Mouse (Mus musculus) telencephalon, adult 2 months (tissue): ENCODE results near the gene Abhd10.
A peak's percentile ranks its signal among the peaks of the same experiment; 100 is the strongest.

ENCODE experiments used
- DNase-seq: peaks from one replicate; pipeline ENCODE4 v3.0.0-alpha.2; 2011; ENCODE audit warnings: low read depth, low spot score

Abhd10 gene

DNA sequence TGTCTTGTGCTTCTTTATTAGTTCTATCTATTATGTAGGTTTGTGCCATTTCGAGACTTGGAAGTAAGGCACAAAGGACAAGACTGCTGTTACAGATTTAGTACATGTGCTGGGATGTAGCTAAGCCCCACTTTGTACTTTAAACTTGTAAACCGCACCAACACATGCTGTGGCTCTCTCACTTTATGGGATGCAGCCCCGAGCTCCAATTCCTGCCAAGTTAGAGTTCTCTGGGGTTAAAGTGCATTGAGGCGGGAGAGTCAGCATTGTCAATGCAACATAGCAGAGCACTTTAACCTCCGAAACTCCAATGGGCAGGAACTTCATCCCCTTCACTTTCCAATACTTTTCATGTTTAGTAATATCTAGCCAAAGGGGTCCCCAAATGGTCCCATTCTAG is 13.6 kb downstream of the Abhd10 start:
- DNase-seq, result no peak

DNA sequence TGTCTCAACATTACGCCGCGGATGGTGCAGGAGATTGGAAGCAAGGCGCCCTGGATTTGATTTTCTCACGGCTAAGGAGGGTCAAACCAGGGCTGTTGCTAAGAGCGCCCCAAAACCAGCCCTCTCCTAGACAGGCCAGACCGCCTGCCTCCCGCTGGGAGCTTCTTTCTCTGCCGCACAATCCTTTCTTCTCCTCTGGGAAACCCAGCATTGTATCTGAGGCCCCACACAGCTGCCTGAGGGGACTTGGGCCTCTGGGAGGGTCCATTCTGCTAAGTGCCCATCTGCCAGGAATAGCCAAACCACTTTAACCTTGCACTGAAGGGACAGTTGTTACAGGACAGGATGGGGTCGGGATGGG is 18.0 kb downstream of the Abhd10 start:
- DNase-seq, result no peak

DNA sequence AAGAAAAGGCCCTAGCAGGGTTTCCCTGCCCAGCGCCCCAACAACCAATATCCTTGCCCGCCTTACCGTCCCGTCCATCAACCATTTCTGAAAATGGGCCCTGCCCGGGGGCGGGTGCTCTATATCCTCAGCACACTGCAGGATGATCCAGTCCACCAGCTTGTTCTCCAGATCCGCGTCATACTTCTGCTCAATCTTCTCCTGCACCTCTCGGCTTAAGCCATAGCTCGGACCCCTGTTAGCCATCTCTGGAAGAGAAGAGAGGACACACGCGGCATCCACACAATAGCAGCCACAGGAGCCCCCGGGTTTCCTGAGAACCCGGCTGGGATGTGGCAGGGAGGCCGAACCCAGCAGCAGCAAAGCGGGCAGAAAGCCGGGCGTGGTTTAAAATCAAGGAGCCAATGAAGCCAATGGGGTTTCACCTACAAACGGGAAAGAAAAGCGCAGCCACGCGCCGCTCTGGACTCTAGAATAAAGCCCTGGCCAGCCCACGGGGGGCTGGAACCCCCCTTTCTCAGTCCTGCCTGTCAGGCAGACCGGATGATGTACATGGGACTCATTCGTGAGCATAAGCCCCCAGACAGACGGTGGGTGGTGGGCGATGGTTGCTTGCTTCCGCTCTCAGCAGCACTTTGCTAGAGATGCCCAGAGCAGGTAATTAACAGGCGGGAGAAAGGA is 18.6 kb downstream of the Abhd10 start, which contains the start of gene Tagln3:
Gene Tagln3, minus strand, starts transcription at position 548 of the 681 bp plus-strand sequence.
- DNase-seq, result peak; percentile 71

DNA sequence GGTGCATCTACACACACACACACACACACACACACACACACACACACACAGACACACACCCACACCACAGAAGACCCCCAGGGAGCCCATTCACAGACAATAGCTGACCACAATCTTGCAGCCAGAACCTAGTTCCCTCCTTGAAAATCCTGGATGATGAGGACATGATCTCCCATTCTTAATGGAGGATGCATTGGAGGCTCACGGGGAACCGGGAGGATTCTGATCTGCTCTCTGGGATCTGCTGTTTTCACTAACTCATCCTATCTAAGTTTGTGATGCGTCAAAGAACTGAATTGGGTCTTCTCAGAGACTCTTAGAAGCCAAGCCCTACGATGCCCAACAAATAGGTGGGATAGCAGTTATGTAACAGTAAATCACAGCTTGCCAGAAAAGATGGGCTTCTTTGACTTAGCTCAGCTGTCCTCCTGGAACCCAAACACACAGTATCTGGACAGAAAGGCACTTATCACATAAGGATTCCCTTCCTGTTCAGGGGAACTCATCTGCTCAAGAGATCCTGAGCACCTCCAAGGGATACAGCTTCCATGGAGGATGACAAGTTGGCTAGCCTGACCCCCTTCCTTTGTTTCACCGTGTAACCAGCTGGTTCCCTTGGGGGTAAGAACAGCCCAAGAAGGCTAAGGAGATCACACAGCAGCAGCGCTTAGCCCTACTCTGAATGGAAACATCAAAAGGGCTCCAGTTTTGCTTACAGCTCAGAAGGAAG is 19.4 kb downstream of the Abhd10 start:
- peak; percentile 28 for DNase-seq

DNA sequence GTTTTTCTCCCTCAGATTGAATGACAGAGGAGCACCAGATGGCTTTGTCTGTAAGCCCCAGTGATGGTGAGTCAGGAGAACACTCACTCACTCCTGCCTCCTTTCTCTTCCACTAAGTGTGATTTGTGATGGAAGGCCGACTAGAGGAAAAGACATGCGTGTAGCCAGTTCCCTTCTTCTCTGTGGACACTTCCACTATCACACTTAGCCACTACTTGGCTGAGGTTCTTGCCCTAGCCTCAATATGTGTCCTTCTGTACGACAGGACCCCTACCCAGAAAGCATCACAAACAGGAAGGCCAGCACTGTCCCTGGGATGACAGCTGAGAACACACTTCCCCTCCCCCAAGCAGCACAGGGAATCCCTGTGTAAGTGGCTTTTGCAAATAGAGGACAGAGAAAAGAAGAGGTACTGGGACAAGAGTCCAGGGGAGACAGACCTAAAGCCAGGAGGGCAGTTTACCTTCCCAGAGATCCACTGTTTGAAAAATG is 20.2 kb downstream of the Abhd10 start:
- DNase-seq, result peak; percentile 60

DNA sequence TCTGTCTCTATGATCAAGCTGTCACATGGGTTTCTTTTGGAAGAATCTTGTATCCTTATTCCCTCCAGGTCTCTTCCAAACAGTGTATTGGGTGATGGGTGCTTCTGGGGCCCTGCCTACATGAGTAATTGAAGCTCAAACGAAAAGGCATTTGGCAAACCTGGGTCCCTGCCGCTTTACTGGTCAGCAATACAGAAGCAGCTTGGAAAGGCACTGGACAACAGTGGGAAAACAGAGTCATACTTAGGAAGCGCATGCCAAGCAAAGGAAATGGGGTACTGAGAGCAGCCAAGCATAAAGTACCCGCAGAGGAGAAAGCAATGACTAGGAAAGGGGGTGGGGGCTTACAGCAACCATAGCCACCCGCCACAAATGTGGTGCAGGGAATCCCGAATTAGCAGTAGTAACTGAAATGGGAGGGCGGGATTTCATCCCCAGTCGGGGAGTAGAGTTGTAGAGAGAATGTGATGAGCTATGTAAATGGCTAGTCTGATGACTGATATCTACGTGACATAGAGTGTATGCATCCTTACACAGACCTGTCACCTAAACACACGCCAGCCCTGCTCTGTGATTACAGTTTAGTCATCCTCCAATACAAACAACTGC is 22.6 kb downstream of the Abhd10 start:
- DNase-seq, result no peak

DNA sequence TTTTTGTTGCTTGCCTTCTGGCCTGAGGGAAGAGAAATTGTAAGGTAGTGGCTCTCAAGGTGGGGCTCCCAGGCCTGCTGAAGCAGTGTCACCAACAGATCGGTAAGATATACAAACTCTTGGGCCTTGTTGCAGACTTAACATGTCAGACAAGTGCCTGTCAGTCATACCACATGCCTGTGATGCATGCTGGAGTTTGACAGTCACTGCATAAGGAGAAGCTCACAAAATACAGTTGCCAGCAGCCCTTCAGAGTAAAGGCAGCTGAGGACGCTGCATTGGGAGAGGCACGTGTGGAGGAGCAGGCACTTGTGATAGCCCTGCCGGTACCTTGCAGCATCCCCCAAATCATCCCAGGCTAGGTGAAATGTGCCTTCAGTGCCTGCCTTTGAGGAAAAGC is 24.5 kb downstream of the Abhd10 start:
- DNase-seq, result no peak

DNA sequence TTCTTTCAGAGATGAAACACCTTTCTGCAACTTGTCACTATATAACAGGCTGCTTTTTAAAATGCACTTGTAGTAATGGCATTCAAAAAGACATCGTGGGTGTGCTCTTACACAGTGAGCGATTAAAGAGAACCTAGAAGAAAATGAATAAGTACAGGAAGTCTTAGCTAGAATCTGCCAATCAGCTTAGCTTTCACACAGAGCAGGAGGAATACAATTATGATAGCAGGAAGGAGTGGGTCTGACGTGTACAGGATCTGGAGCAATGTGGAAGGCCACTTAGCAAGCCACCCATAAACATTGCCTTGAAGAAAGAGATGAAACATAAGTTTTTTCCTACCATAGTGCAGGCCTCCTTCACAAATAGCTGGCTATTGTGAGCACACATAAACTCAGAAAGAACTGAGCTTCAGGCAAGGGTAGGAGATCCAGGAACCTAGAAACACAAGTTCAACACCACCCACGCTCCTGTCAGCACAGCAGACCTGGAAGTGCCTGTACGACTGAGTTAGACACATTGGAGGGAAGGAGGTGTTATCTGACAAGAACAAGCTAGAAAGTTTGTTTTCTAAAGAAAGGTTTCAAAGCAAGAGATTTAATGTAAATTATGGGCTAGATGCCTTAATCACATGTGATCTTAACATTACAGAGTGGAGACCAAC is 28.1 kb downstream of the Abhd10 start:
- DNase-seq, result peak; percentile 43

DNA sequence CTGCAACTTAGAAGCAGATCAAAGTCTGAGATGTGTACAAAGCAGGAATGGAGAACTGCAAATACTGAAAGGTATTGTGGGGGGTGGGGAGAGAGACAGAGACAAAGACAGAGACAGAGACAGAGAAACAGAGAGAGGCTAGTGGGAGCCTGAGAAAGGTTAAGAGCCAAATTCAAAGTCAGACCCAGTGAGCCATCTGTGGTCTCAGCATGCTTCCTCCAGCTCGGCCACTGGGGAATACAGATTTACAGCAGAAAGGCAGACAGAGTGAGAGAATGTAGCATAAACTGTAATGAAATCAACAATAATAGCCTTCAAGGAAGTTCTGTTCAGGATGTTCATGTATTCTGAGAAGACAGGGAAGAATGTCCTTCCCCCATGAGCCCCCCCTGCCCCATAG is 28.9 kb downstream of the Abhd10 start:
- DNase-seq, result no peak

DNA sequence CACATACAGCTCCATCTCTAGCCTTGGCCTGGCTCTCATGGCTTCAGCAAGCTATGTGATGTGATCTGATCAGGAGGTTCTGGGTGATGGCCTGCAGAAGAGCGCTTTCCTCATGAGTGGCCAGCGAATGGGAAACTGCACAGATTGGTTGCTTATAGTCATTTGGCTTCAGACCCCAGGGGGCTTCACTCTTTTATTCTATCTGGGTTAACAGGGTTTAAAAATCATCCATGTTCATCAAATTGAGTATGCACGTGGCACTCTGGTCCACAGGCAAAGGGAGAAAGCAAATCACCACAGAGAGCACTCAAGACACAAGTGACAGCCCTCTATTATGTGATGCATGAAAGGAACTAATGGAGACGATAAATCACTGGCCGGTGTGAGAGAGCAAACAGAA is 29.5 kb downstream of the Abhd10 start:
- DNase-seq, result no peak

DNA sequence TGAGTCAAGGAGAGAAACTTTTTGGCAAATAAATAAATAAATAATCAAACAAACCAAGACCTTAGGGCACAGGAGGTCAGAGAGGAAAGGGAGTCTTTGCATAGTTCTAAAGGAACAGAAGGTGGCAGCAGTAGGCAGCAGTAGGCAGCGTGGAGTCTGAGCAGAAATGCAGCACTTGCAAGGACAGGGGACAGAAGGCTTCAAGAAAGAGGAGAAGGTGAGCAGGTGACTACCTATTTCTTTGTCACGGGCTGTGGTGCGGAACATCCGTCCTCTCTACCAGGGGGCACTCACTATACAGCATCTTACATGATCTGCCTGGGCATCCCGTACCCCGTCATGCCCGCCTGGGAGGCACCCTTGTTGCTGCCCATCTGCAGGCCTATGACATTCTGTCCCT is 31.5 kb downstream of the Abhd10 start:
- DNase-seq, result no peak

DNA sequence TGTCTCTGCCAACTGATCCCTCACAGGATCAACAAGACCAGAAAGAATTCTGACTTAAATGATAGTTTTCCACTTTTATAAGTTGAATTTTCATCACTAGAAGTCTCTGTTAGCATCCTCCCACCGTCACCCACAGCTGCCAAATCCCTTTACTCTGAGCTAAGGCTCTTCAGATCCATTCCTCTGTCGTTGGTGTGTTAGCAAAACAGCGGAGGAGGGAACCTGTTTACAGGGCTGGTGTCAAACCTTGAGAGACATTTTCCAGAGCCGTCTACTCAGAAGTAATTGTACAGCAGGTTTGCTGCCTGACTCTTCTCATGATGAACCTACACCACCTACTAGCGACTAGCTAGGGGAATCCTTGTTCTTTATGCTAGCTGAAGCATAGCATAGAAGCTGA is 43.5 kb downstream of the Abhd10 start:
- no peak for DNase-seq

DNA sequence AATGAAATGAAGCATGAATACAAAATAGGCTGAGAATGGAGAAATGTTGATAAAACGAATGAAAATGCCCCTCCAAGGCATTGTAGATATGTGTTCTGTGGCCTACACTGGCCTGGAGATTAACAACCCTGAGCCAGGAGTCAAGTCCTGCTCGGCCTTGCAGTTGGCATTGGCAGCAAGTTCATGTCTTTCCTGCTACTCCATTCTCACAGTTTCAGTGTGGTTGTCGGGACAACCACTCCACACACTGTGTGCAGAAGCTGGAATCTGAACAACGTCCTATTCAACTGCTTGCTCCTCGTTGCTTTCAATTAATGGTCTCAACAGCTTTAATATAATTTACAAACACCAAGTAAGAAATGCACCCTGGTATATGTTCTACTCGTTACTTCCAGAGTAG is 44.8 kb downstream of the Abhd10 start:
- no peak for DNase-seq

DNA sequence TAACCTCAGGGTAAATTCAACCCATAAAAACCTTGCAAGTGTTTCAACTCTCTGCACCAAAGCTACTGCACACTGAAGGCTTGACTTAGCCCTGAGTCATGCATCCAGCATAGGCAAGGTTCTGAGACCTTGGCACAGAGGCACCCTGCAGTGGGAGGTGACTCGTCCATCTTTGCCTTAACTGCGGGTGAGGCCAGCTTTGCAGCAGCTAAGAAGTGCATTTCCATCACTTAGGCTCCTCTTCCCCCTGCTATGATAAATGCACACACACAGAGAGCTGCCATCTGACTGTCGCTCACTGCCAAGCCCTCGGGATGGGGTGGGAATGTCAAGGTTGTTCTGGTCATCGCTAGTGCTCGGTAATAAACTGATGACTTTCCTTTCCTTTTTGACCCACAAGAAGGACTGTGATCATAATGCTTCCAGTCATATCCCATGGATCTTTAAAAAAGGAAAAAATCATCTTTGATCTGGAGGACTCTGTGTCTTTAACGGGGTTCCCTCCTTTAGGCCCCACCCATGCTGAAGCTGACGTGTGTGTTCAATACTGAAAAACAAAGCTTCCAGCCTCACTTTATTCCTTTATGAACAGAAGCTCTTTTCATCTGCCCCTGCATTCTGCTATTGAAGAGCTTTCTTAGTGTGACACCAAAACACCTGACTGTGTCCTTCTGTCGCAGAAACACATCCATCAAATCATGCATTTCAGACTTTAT is 47.2 kb downstream of the Abhd10 start:
- no peak for DNase-seq

DNA sequence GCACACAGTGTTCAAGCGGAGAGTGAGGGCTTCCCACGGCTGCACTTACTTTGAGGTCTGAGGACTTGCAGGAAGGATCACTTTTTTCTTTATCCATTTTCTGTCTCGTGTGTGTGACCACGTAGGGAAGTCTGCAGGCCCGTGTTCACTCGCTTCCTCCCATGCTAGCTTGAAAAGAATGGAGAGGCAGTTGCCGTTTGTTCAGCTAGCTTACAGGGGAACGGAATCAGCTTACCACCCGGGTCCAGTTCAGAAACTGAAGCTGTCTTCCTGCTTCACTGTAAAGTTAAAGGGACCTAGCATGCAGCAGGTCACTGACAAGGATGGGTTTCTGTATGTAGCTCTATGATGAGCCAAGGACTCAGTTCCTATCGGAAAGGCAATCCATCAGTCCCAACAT is 49.2 kb downstream of the Abhd10 start, which contains the start of gene Tmprss7:
Gene Tmprss7, minus strand, starts transcription at position 101 of the 400 bp plus-strand sequence.
- DNase-seq, result no peak

DNA sequence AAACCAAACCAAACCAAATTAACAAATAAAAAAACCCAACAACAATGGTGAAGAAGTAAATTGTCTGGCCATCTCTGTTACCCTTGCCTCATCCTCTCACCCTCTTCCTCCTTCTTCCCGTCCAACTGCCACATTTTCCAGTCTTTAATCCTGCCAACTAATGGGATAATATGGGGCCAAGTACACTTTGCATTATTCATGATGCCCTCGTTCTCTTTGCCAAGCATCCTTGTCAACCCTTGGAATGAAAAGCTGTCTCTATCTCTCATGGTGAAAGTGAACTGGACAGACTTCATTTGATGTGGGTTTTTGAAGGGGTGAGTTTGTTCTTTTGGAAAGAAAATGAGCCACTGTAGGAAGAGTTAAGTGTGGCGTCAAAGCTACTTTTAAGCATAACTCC is 49.9 kb downstream of the Abhd10 start:
- DNase-seq, result no peak

DNA sequence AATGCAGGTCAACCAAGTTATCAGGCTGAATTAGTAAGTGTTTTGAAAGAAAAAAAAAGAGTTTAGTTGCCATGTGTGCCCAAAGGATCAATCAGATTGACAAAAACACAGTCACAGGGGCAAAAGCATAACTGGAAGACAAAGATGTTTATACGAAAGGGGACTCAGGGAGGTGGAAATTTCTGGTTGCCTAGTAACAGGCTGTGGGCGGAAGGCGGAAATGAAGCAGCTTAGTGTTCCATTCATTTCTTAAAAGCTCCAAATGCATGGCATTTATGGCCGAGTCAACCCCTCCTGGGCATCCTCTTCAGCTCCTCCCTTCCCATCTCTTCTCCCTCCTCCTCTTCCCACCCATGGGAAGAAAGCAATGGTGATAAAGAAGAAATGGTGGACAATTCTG is 52.6 kb downstream of the Abhd10 start:
- DNase-seq, result no peak

DNA sequence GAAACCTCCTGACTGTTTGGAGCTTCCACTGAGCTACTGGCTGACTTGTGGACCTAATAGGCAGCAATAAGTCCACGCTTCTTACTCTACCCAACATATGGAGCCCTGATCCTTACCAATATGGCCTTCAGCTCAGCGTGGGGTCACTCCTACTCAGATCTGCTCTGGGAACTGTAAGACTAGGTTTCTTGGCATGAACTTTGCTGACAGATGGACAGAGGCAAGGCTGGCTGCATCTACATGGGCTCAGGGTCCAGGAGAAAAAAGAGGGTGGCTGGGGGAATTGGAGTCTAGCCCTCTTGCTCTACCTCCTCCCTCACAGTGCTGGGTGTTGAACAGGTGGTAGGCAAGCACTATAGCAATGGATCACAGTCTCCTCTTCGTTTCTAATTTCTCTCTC is 55.9 kb downstream of the Abhd10 start:
- DNase-seq, result no peak

DNA sequence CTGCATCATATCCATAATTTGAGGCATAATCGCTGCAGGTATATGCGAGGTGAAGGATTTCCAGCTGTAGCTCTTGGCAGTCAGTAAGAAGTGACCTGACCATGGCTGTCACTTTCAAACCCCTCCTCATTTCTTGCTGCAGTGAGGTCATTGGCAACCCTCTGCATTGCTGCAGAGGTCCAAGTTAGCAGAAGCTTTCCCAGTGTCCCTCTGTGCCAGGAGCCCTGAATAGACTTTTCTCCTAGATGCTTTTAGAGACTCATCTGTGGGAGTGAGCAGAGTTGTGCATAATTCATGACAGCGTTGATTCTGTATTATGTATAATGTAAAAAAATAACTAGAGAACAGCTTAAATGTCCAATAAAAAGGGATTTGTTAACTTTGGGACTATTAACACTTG is 57.5 kb downstream of the Abhd10 start:
- no peak for DNase-seq

DNA sequence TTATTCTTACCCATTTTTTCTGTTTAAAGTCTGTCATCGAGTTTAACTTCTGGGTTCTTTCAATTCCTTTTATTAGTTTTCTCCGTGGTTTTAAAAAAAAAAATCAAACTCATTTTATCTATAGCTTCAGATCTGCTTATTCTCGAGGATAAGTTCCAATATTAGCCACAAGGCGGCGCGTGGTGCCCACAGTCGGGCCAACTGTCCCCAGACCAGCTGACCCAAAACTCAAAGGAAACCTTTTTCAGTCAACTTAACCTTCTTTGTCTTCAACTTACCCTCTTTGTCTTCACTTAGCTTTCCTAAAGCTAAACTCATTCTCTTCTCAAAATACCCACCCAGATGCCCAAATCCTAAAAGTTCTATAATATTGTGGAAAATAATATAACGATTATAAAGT is 57.9 kb downstream of the Abhd10 start:
- DNase-seq, result no peak
